12 mouse cellular contexts compared by ENCODE assay signal in the genomic region with DNA sequence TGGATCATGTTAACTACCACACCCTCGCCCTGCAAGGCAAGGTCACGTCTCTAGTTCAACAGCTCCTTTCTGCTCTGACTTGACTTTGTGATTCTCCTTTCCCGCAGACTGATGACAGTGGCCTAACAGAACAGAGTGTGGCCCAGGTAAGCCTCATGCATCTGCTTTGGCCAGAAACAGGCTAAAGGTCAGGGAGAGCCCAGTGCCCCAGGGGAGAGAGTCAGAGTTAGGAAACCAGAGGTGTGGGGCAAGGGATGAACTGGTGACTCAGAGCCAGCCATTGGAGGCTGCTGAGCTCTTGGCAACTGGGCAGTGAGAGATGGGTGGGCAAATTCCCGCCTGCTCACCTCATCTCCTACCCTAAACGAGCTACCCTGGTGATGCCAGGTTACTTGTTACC.
"Had no signal": no experiment of that assay in that cellular context is flagged by ENCODE, and none has a peak within 500 bp of the region (broad histone marks: within the 10 kb centered on the region; RNA-seq: fewer than 3 reads in every experiment).

No protein-coding gene starts in this region.

- H3K27ac ChIP-seq: kidney, embryonic 15.5 days; limb, embryonic 10.5 days; liver, embryonic 15.5 days; lung, embryonic 15.5 days; macrophage; midbrain, embryonic 12.5 days; neural tube, embryonic 13.5 days had no signal

- ATAC-seq: midbrain, embryonic 16.5 days had no signal

- H3K27me3 ChIP-seq: kidney, embryonic 15.5 days; lung, embryonic 15.5 days; neural tube, embryonic 13.5 days had no signal

- H3K36me3 ChIP-seq: liver, embryonic 15.5 days; lung, embryonic 15.5 days; midbrain, embryonic 12.5 days; neural tube, embryonic 13.5 days had no signal

- H3K9ac ChIP-seq: kidney, embryonic 15.5 days; liver, embryonic 15.5 days; lung, embryonic 15.5 days; midbrain, embryonic 12.5 days; neural tube, embryonic 13.5 days had no signal

- DNase-seq: kidney, postnatal 14 days; lung, postnatal 14 days; right cerebral cortex, postnatal 25 days; thymus, postnatal 36 days had no signal

- H3K9me3 ChIP-seq: kidney, embryonic 15.5 days; limb, embryonic 10.5 days; liver, embryonic 15.5 days; lung, embryonic 15.5 days; midbrain, embryonic 12.5 days; neural tube, embryonic 13.5 days had no signal

- H3K4me3 ChIP-seq: kidney, embryonic 15.5 days; limb, embryonic 10.5 days; liver, embryonic 15.5 days; lung, embryonic 15.5 days; midbrain, embryonic 12.5 days; neural tube, embryonic 13.5 days had no signal

- H3K4me2 ChIP-seq: kidney, embryonic 15.5 days; liver, embryonic 15.5 days; lung, embryonic 15.5 days; midbrain, embryonic 12.5 days; neural tube, embryonic 13.5 days had no signal
